Mouse (Mus musculus) limb, embryonic 14.5 days (tissue): Measurements from ENCODE around the gene Ccr4. TPM values are rescaled to one million over a fixed set of nuclear protein-coding genes. Genes with fewer than 3 reads are reported as not detected.
A peak's percentile ranks its signal among the peaks of the same experiment; 100 is the strongest.

Experiments used
- ATAC-seq: fragments of 200-750 bp; cut with Nextera tagmentation; 2 replicates; pipeline ENCODE4 v1.8.0; 2017; ENCODE audit warnings: low read depth, moderate number of reproducible peaks, moderate TSS enrichment; ENCODE audit not compliant: low FRiP score
- DNase-seq: peaks from one replicate; pipeline ENCODE4 v3.0.0-alpha.2; 2015; ENCODE audit warnings: low spot score
- H3K27ac ChIP-seq: fragments of 300-500 bp; sonication (generic); replicated peaks from 2 replicates; pipeline ENCODE4 v1.5.1; 2014; ENCODE audit warnings: low read depth, mild to moderate bottlenecking, low read length, moderate library complexity, mixed read lengths
- H3K27me3 ChIP-seq: fragments of 300-500 bp; sonication (generic); 2 replicates; pipeline ENCODE4 v1.6.1; 2014; ENCODE audit warnings: low read length, mixed read lengths; ENCODE audit not compliant: control insufficient read depth, insufficient read depth
- H3K36me3 ChIP-seq: fragments of 300-500 bp; sonication (generic); 2 replicates; pipeline ENCODE4 v1.6.1; 2014; ENCODE audit warnings: mild to moderate bottlenecking, low read length, moderate library complexity, mixed read lengths; ENCODE audit not compliant: control insufficient read depth, insufficient read depth
- H3K4me1 ChIP-seq: fragments of 300-500 bp; sonication (generic); 2 replicates; pipeline ENCODE4 v1.6.1; 2014; ENCODE audit warnings: antibody characterized with exemption, low read length, mixed read lengths; ENCODE audit not compliant: control insufficient read depth, insufficient read depth
- H3K4me2 ChIP-seq: fragments of 300-500 bp; sonication (generic); replicated peaks from 2 replicates; pipeline ENCODE4 v1.6.1; 2014; ENCODE audit warnings: low read depth, mild to moderate bottlenecking, low read length, moderate library complexity; ENCODE audit not compliant: severe bottlenecking
- H3K4me3 ChIP-seq: fragments of 300-500 bp; sonication (generic); replicated peaks from 2 replicates; pipeline ENCODE4 v1.5.1; 2014; ENCODE audit warnings: low read length
- H3K9ac ChIP-seq: fragments of 300-500 bp; sonication (generic); 2 replicates; pipeline ENCODE4 v1.6.1; 2014; ENCODE audit warnings: mild to moderate bottlenecking, low read depth, low read length, moderate library complexity; ENCODE audit not compliant: severe bottlenecking
- H3K9me3 ChIP-seq: fragments of 300-500 bp; sonication (generic); 2 replicates; pipeline ENCODE4 v1.6.1; 2016; ENCODE audit warnings: low read length; ENCODE audit not compliant: control insufficient read depth
- POLR2A ChIP-seq: fragments of 200-500 bp; IDR thresholded peaks from 2 replicates; pipeline ENCODE4 v1.8.0; 2012; ENCODE audit warnings: inconsistent platforms, mild to moderate bottlenecking, moderate library complexity, borderline replicate concordance; ENCODE audit not compliant: insufficient read depth, insufficient read length; ENCODE audit errors: extremely low read depth
- WGBS: fragments of 180-500 bp; shearing (Covaris S2); extraction: QIAGEN DNeasy Blood & Tissue Kit; methylation state at CpG from one replicate; pipeline ENCODE4 v1.1.7; 2014; 5-methylcytosine and 5-hydroxymethylcytosine counted together
- polyA plus RNA-seq, 2 experiments: library from polyadenylated mRNA; depleted of rRNA in 1 of 2; stranded (reverse) in 1 of 2; unstranded in 1 of 2; fragments of >200 nt; fragmentation: Nextera tagmentation in 1 of 2; extraction: Ambion mirVana in 1 of 2; gene quantifications; 2 replicates each; pipeline versions ENCODE4 v1.2.1 to v1.2.3; 2012 to 2014

Gene Ccr4
- polyA plus RNA-seq, 2 experiments = 1.2 to 2.7 TPM

DNA sequence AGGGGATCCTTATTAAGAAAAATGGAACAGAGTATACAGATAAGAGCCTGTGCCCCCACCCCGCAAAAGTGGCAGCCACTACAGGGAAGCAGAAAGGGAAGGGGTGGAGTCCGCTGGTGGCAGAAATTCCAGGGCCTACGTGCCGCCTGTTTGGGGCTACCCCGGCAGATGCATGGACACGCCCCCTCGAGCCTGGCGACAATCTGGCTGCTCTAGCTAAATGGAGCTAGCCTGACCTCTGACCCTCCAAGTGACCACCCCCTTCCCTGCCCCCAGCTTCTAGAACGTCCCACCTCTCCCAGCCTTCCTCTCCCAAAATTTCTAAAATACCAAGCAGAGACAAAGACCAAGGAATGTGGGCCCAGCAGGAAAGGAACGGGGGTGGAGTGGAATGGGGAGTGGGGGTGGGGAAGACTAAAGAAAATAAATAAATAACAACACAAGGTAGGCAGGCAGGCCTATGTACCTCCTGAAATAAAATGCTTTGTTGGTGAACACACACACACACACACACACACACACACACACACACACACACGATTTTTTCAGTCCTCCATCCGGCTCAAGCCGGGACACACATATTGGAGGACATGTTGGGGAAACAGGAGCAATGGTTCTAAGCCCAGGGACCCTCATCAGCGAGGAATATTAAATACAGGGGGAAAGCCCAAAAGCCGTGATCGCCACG is 23.4 kb upstream of the Ccr4 start:
- H3K36me3 ChIP-seq = no peaks in the 10 kb centered on the region
- no peak for TF ChIP-seq POLR2A
- no peaks in the 10 kb centered on the region for H3K9me3 ChIP-seq
- H3K27ac ChIP-seq = no peak overlapping the region
- peak overlapping the region; percentile 20 for H3K4me2 ChIP-seq
- no peak overlapping the region for H3K9ac ChIP-seq
- peaks cover 20% of the 10 kb centered on the region for H3K4me1 ChIP-seq
- WGBS = 15% methylated on average over 17 of the region's 17 CpGs
- no peaks in the 10 kb centered on the region for H3K27me3 ChIP-seq
- ATAC-seq (peak; percentile 45), DNase-seq (no peak)
- no peak overlapping the region for H3K4me3 ChIP-seq

DNA sequence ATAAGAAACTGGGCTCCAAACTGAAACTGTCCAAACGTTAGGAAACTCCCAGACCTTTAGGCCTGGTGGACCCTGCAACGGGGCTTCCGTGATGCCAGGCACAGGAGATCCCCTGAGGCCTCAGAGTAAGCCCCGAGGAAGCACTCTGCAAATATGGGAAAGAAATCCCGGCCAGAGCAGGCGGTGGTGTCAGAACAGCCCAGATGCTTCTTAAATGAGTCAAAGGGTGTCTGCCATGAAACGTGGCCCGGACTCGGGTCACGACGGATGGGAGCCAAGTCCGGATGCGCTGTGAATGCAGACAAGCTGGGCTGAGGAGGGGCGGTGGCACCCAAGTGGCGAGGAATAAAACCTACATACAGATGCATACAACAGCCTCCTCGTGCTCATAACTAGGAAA is 22.4 kb upstream of the Ccr4 start:
- peaks cover 20% of the 10 kb centered on the region for H3K4me1 ChIP-seq
- H3K27me3 ChIP-seq = no peaks in the 10 kb centered on the region
- ATAC-seq (no peak), DNase-seq (peak; percentile 33)
- peak overlapping the region; percentile 25; the same call in 1 of the 2 replicates for H3K9ac ChIP-seq
- peak overlapping the region; percentile 25 for H3K4me2 ChIP-seq
- 0 out of 2 replicates have a peak overlapping the region, but pooled peaks have one; percentile 44 for H3K27ac ChIP-seq
- no peak overlapping the region for H3K4me3 ChIP-seq
- H3K36me3 ChIP-seq = no peaks in the 10 kb centered on the region
- no peaks in the 10 kb centered on the region for H3K9me3 ChIP-seq
- TF ChIP-seq POLR2A = no peak
- WGBS = 5% methylated on average over 16 of the region's 16 CpGs

DNA sequence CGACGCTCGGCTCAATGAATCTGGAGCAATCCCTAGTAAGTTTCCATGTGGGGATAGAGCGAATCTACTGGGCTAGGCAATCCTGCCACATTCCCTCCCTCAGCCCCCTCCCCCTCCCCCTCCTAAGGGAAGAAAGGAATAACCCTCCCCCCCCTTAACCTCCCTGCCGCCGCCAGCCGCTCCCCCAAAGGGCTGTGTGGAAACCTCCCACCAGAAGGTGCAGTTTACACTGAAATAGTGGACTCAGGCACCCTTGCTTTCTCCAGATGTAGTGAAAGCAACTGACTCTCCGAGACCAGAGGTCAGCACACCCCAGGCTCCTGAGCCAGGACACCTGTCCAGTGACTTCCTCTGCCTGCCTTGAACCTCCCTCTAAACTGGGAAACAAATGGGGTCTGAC is 21.9 kb upstream of the Ccr4 start:
- 0 out of 2 replicates have a peak overlapping the region, but pooled peaks have one; percentile 44 for H3K27ac ChIP-seq
- peak overlapping the region; percentile 25; the same call in 1 of the 2 replicates for H3K9ac ChIP-seq
- no peak overlapping the region for H3K4me3 ChIP-seq
- no peaks in the 10 kb centered on the region for H3K9me3 ChIP-seq
- H3K36me3 ChIP-seq = no peaks in the 10 kb centered on the region
- ATAC-seq (no peak), DNase-seq (no peak)
- peak overlapping the region; percentile 25 for H3K4me2 ChIP-seq
- TF ChIP-seq POLR2A = no peak
- peaks cover 20% of the 10 kb centered on the region for H3K4me1 ChIP-seq
- 11% methylated on average over 8 of the region's 8 CpGs for WGBS
- H3K27me3 ChIP-seq = no peaks in the 10 kb centered on the region

DNA sequence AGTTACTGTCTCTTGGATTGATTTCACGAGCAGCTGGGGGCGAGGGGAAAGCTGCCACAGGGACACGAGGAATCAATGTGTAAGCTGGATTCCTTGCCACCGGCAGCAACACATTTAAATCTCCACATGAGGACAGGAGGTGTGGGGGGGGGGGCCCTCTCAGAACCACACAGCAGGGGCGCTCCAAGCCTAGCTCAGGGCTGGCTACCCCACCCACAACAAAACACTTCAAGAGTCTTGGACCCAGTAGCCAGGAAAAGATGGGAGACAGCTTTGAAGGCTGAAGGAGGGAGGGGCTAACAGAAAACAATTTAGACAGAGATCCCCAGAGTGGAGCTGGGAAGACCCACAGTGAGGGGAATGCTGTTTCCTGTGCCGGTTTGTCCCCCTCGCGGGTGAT is 21.2 kb upstream of the Ccr4 start:
- Histone ChIP-seq H3K4me3 (no peak overlapping the region), H3K27ac (no peak overlapping the region), H3K36me3 (no peaks in the 10 kb centered on the region), H3K27me3 (no peaks in the 10 kb centered on the region), H3K4me2 (no peak overlapping the region), H3K9ac (no peak overlapping the region), H3K9me3 (no peaks in the 10 kb centered on the region), H3K4me1 (peaks cover 20% of the 10 kb centered on the region)
- 21% methylated on average over 8 of the region's 8 CpGs for WGBS
- ATAC-seq = no peak
- TF ChIP-seq POLR2A = no peak
- DNase-seq = no peak

DNA sequence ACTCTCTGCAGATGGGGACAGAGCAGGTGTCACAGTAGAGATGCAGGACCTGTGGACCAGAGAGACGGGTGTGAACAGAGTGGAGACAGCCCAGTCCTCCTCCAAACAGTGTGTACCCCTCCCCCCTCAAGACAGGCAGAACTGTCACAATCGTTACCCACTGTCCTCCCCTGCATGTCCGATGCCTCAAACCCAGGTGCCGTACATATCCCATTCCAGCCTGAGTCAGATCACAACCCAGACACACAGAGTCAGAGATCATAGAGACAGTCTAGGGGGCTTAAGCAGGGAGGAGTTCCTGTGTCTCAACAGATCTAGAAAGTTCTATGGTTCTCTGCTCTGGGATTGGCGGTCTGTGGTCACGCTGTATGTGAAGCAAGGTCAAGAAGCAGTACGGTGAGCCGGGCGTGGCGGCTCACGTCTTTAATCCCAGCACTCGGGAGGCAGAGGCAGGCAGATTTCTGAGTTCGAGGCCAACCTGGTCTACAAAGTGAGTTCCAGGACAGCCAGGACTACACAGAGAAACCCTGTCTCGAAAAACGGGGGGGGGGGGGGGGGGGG is 20.4 kb upstream of the Ccr4 start:
- Histone ChIP-seq H3K4me2 (no peak overlapping the region), H3K27me3 (no peaks in the 10 kb centered on the region), H3K9me3 (no peaks in the 10 kb centered on the region), H3K36me3 (no peaks in the 10 kb centered on the region), H3K9ac (no peak overlapping the region), H3K27ac (no peak overlapping the region), H3K4me1 (peaks cover 20% of the 10 kb centered on the region), H3K4me3 (no peak overlapping the region)
- DNase-seq = no peak
- 86% methylated on average over 13 of the region's 15 CpGs for WGBS
- no peak for ATAC-seq
- no peak for TF ChIP-seq POLR2A
